Mouse (Mus musculus) hematopoietic multipotent progenitor cell, adult 10-12 weeks (in vitro differentiated cells): ENCODE data around the gene Qrich1. TPM values are rescaled to one million over a fixed set of nuclear protein-coding genes. Genes with fewer than 3 reads are reported as not detected.

Experiments
- polyA plus RNA-seq: library from polyadenylated mRNA; stranded (reverse); fragments of >175 nt; gene quantifications from 2 replicates; pipeline ENCODE4 v1.2.3, GENCODE M21; 2012; ENCODE audit warnings: low replicate concordance

Gene Qrich1
- 65.0 and 106 TPM in 2 replicates for polyA plus RNA-seq

DNA sequence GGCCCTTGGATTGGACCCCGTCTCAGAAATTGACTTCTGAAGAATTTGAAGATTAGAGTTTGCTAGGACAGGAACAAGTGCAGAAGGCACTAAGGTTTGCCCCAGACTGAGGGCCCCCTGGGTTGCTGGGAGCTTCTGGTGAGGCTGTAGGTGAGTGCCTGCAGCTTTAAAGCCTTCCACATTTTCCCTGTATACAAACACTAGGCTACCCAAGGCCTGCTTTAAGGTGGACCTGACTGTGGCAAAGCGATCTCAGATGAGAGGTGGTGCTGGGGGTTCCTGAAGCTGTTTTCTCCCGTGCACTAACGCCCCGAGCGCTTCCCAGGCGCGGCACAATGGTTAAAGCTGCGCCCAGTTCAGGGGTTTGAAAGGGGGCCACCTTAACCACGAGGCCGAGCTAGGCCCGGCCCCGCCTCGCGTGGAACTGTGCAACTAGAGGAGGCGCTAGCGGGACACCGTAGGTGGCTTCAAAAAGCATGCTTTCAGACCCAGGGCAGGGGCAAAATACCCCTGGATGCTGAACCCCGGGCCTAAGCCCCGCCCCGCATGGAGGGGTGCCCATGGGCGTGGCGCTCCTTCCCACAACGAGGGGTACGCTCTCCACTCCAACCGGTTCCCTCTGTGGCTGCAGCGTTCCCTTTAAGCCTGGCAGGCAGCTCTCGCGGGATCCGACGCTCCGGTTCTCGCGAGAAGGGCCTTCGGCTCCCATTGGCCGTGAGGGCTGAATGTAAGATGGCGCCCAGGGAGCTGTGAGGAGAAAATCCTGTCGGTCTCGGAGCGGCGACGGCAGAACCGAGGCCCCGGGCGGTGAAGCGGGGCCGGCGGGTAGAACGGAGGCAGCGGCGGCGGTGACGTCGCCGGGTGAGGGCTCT lies at the start of gene Qrich1:
TSS of gene Qrich1 (plus strand) at position 427 of the 872 bp plus-strand sequence.

DNA sequence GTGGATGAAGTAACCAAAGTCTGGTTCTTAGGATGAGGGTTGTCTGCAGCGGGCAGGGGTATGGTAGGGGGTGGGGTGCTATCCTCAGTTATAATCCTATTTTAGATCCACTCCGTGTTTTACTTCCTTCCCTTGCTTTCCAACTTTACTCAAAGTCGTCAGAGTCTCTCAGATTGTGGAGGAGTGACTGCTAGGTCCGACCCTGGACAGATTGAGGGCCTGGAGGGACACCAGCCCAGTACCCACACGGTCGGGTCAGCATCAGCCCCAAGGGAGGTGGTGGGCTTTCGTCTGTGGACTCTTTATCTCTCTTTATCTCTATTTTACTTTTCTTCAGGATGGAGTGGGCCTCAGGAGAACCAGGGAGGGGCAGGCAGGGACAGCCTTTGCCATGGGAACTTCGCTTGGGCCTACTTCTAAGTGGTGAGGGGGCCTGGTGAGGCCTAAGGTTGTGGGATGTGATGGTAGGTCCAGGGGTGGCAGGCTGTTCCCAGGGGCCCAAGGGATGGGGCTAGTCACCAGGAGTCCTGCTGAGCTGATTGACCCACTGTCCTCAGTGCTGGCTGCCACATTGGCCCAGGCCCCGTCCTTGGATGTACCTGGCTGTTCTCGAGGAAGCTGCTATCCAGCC lies 36.8 kb upstream of the Qrich1 start, which contains the start of gene Lamb2:
TSS of gene Lamb2 (plus strand) at position 16 of the 631 bp plus-strand sequence.

DNA sequence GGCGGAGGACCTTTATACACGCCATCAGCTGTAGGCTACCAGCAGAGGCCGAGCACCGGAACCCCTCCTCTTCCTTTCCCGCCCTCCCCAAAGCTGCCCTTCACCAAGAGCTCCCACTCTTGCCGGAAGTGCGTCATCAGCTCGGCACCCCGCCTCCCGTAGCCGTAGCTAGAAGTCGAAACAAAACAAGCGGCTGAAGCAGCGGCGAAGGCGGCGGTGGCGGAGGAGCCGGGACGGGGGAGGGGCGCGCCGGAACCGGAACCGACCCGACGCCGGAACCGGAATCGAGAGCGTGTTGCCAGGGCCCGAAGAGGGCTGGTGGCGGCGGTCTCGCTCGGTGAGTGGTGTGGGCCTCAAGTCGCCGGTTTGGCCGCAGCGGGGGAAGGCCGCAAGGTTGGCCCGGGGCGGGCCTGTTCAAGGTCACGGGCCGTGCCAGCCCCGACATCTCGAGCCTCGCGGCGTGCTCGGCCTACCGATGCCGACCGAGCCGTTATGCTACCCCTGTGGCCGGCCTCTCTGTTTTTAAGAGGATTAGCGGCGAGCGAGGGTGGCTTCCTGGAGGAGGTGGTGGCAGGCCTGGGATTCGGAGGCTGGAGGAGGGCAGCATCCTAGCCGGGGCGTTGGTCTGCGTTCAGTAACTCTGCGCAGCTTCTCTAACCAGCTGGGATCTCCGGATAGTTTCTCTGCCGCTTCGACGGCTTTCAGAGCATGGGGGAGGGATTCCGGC lies 25.9 kb upstream of the Qrich1 start, which contains the start of gene Usp19:
TSS of gene Usp19 (plus strand) at position 44 of the 727 bp plus-strand sequence.

DNA sequence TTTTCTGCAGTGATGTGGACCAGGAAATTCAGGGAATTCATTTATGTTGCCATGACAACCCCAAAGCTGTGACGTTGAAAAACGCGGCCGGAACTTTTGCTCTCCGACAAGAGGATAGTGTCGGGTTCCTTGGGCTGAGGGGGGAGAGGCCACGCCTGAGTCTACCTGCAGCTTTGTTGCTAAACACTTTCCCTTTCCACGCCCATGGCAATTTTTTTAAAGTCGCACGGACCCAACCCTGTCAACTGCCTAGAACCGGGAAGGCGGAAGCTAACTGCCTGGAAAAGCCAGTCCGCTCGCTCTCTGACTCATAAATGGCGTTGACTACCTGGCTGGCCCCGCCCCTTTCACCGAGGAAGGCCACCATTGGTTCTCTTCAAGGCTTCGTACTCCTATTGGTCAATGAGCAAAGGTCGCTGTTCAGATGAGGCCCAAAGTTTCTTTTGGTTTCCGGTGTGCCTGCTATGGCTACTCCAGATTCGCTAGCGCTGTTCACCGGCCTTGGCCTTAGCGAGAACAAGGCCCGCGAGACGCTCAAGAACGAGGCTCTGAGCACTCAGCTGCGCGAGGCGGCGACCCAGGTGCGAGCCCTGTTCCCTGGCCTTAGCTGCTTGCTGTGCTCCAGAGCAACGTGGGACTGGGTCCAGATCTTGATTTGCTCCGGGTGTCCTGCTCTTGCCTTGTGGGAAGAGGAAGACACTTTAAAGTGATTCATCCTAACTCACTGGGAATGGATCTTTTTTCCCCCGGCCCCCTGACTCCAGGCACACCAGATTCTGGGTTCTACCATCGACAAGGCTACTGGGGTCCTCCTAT lies 8.8 kb upstream of the Qrich1 start, which contains the start of gene Qars:
TSS of gene Qars (plus strand) at position 88 of the 816 bp plus-strand sequence.

DNA sequence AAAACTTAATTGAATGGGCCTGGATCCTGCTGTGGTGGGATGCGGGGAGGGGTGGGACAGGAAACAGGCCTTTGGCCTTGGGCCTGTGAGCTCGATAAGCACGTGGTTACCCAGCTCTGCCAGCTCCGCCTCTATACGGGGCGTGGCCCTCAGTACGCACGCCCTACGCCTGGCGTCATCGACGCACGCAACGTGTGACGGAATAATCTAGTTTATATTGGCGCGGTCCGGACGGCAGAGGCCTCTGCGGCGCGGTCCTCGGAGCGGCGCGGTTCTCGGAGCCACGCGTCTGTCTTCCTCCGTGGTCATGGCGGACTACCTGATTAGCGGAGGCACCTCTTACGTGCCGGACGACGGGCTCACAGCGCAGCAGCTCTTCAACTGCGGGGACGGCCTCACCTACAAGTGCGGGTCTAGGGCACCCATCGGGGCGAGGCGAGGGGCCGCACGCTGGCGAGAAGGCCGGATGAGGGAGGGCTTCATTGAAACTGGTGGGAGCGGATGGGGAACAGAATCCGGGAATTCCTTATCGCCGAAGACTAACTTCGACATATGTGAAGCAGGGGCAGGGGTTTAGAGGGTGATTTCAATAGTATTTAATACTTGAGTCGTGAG lies 43.7 kb downstream of the Qrich1 start, which contains the start of gene Impdh2:
TSS of gene Impdh2 (plus strand) at position 60 of the 615 bp plus-strand sequence.

DNA sequence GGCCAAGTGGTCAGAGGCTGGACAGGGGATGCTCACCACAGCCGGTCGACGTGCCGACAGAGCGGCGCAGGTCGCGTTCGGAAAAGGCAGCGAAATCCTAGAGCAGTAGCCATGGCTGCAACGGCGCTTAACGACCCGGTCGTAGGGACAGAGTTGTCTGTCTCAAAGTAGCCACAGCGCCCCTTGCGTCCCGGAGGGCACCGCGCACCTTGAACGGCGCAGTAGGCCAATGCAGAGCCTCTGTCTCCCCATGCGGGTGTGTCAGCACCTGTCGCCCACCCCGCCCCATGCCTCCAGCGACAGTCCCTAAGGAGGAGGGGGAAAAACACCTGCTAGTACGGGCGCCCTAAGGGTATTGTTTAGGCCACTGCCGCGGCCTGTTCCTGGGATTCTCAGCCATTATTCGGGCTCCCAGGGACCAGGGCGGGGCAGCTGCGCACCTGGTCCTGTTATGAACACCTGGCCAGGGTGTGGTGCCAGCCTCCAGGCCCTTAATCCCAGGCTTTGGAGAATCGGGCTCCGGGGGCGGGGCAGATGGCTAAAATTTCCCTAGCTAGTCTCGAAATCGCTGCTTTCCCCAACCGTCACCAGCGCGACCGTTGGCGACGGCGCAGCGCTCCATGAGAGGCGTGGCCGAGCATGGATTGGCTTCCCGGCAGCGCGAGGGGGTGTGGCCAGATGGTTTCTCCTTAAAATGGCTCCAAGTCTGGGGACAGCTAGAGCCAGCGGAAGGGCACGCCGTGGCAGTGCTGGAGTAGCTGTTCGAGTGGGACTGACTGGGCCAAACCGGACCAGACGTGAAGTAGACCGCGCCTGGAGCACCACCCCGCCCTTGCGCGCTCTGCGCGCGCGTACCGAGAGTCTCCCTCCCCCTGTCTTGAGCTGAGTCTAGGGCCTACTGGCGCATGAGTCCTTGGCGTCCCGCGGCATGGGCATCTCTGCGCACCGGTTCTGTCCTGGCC lies 50.5 kb downstream of the Qrich1 start, which contains the start of gene Ndufaf3:
TSS of gene Ndufaf3 (minus strand) at position 620 of the 962 bp plus-strand sequence.

DNA sequence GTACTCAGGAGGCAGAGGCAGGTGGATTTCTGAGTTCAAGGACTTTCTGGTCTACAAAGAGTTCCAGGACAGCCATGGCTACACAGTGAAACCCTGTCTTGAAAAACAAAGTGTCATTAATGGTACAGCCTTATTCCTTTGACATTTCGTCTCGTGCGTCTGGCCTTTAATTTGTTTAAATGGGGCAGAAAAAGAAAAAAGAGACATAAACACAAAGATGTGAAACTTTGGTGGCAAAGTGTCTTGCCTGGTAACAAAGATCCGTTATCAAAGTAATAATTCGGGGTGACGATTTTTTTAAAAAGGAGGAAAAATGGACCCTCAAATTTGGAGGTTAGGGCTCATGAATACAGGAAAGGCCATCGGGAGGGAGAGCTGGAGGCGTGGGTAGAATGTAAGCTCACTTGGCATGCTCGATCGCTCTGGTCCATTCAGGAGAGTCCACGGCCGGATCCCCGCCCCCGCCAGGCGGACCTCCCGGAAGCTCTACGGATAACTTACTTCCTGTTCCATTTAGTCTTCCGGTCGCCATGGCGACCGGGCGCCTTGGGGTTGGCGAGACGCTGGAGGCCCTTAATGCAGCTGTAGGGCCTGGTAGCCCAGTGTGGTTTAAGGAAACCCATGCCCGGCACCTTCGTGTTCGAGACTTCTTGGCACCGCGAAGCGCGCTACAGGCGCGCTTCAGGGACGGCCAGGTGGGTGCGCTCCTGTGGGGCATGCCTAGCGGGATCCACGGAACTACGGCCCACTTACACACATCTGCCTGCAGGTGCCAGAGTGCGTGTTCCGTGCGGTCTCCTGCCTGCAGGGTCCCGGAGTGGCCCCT lies 53.0 kb downstream of the Qrich1 start, which contains the start of gene Dalrd3:
TSS of gene Dalrd3 (plus strand) at position 506 of the 826 bp plus-strand sequence.

DNA sequence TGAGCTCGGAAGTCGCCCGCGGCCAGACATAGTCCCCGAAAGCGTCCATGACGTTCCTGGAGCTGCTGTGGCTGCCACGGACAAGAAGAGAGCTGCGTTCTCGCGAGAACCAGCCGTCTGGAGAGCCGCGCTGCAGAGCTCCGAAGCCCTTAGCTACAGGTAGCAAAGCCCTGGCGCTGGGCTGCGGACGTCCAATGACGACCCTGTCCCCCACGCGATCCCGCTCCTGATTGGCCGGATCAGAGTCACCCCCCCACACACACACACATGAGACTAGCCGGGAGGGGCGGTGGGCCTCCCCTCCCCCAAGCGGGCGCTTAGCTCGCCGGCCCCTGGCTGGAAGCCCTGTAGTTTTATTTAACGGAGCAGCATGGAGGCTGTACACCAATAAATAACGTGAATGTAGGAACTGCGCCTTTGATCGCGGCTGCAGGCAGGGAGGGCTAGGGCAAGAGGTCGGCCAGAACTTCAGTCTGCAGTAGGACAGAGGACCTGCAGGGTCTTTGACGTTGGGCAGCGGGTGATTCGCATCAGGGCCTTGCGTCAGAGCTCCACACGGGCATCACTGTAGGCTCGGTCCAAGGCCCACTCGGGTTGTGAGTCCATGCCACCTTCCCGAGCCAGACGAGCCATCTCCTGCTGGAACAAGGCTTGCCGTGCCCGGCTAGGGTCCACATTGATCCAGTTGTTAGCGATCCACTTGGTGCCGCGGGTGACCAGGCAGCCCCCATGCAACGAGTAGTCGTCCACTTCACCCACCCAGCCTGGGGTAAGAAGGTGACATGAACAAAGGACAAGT lies 62.1 kb downstream of the Qrich1 start, which contains the start of gene Wdr6:
TSS of gene Wdr6 (minus strand) at position 195 of the 799 bp plus-strand sequence.

DNA sequence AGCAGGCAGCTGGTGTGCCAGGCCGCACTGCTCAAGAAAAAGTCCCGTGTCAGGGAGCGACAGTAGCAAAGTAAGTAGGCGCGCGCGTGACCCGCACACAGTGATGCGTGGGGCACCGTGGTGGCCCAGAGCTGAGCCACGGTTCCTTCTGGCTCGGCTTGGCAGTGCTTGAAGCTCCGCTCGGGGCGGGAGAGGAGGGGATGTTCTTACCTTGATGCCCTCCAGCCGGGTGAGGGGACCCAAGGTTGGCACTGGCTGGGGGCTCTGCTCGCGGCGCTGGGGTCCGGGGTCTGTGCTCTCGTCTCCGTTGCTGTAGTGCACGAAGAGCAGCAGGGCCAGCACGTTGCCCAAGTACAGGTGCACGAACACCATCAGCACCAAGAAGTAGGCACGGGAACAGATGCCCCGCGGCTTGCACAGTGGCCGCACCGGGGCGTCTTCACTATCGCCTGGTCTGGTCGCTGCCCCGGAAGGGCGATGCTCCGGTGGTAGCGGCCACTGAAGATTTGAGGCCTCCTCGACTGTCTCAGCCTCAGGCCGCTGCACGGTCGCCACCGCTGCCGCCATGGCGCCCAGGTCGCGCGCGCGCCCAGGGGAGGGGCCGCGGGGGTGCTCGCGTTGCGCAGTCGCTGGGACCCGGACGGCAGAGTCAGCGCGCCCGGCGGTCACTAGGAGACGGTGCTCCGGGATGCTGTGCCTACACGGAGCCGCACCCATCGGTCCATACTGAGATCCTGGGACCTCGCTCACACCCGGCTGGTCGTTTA lies 80.6 kb downstream of the Qrich1 start, which contains the start of gene P4htm:
TSS of gene P4htm (minus strand) at position 670 of the 767 bp plus-strand sequence.

Other genes starting within 250 kb of the Qrich1 start
- gene Nicn1, start 226.4 kb upstream of the Qrich1 start, polyA plus RNA-seq: 0.24 and 0.65 TPM in 2 replicates
- gene Amt, start 220.0 kb upstream of the Qrich1 start, polyA plus RNA-seq: 0.12 and 0.45 TPM in 2 replicates
- gene Rhoa, start 210.7 kb upstream of the Qrich1 start, polyA plus RNA-seq: 168 and 183 TPM in 2 replicates
- gene Tcta, start 210.6 kb upstream of the Qrich1 start, polyA plus RNA-seq: 3.9 and 6.1 TPM in 2 replicates
- gene Gpx1, start 177.9 kb upstream of the Qrich1 start, polyA plus RNA-seq: 259 and 377 TPM in 2 replicates
- 18.2 and 114 TPM in 2 replicates for gene Usp4, start 169.0 kb upstream of the Qrich1 start, polyA plus RNA-seq
- gene 1700102P08Rik, start 124.0 kb upstream of the Qrich1 start, polyA plus RNA-seq: 3.3 and 5.5 TPM in 2 replicates
- gene Ccdc36, start 88.3 kb upstream of the Qrich1 start, polyA plus RNA-seq: 0.08 TPM in 1 of 2 replicates, not detected in the other
- gene BC048562, start 80.3 kb upstream of the Qrich1 start, polyA plus RNA-seq: not detected in 2 replicates
- gene Ccdc71, start 56.3 kb upstream of the Qrich1 start, polyA plus RNA-seq: 15.7 and 24.2 TPM in 2 replicates
- gene Klhdc8b, start 55.2 kb upstream of the Qrich1 start, polyA plus RNA-seq: 13.3 and 17.0 TPM in 2 replicates
- gene Lamb2, start 37.1 kb upstream of the Qrich1 start, polyA plus RNA-seq: 0.42 and 1.4 TPM in 2 replicates
- 85.5 and 193 TPM in 2 replicates for gene Usp19, start 26.2 kb upstream of the Qrich1 start, polyA plus RNA-seq
- gene Qars, start 9.1 kb upstream of the Qrich1 start, polyA plus RNA-seq: 27.8 and 92.7 TPM in 2 replicates
- 31.4 and 47.0 TPM in 2 replicates for gene Impdh2, start 43.5 kb downstream of the Qrich1 start, polyA plus RNA-seq
- gene Ndufaf3, start 50.6 kb downstream of the Qrich1 start, polyA plus RNA-seq: 6.9 and 18.4 TPM in 2 replicates
- gene Dalrd3, start 53.1 kb downstream of the Qrich1 start, polyA plus RNA-seq: 157 and 182 TPM in 2 replicates
- gene Wdr6, start 61.9 kb downstream of the Qrich1 start, polyA plus RNA-seq: 13.4 and 24.3 TPM in 2 replicates
- 4.7 and 12.9 TPM in 2 replicates for gene P4htm, start 80.9 kb downstream of the Qrich1 start, polyA plus RNA-seq
- gene Arih2, start 132.6 kb downstream of the Qrich1 start, polyA plus RNA-seq: 114 and 142 TPM in 2 replicates
- gene Slc25a20, start 145.3 kb downstream of the Qrich1 start, polyA plus RNA-seq: 3.4 and 6.8 TPM in 2 replicates
- gene Prkar2a, start 172.5 kb downstream of the Qrich1 start, polyA plus RNA-seq: 6.8 and 9.0 TPM in 2 replicates